Mouse (Mus musculus): ENCODE results near the gene Ifrd1. TPM values are rescaled to one million over a fixed set of nuclear protein-coding genes. Genes with fewer than 3 reads are reported as not detected.

Gene Ifrd1
- total and polyA plus RNA-seq, 2 experiments from 2014 or later, result 89.3 to 133 TPM

- H3K27me3 ChIP-seq (ENCODE audit: insufficient read depth, low read length), result no peaks in the 10 kb centered on the region
- TF ChIP-seq CTCF (IDR thresholded peaks at IDR 0.05), result no peak
- H3K9ac ChIP-seq (replicated peaks; ENCODE audit: low read length, poor library complexity, severe bottlenecking), result no peak overlapping the region
- 79% methylated on average over 2 of the region's 2 CpGs for WGBS
- no peaks in the 10 kb centered on the region for H3K4me1 ChIP-seq (ENCODE audit: insufficient read depth, low read length)
- ATAC-seq (ENCODE audit: low FRiP score) (no peak), DNase-seq (ENCODE audit: low spot score) (no peak)
- H3K36me3 ChIP-seq (ENCODE audit: insufficient read depth, low read length), result no peaks in the 10 kb centered on the region
- no peak overlapping the region for H3K4me2 ChIP-seq (ENCODE audit: low read depth, low read length, poor library complexity, severe bottlenecking)
- H3K27ac ChIP-seq (ENCODE audit: low read depth, low read length), result no peak overlapping the region
- no peaks in the 10 kb centered on the region for H3K9me3 ChIP-seq (ENCODE audit: low read length)
- no peak overlapping the region for H3K4me3 ChIP-seq (ENCODE audit: low read depth, low read length)
These were observed 87.5 kb downstream of the Ifrd1 start for GRCm38 (mm10) chr12:40160777-40161176.

GRCm38 (mm10) chr12:40154188-40154587 lies 94.1 kb downstream of the Ifrd1 start:
- 95% methylated on average over 6 of the region's 6 CpGs for WGBS
- H3K4me3 ChIP-seq (ENCODE audit: low read depth, low read length), result no peak overlapping the region

GRCm38 (mm10) chr12:40152353-40153069 lies 95.8 kb downstream of the Ifrd1 start:
- Histone ChIP-seq H3K27ac (ENCODE audit: low read depth, low read length) (no peak overlapping the region), H3K36me3 (ENCODE audit: insufficient read depth, low read length) (no peaks in the 10 kb centered on the region), H3K4me1 (ENCODE audit: insufficient read depth, low read length) (no peaks in the 10 kb centered on the region), H3K4me2 (ENCODE audit: low read depth, low read length, poor library complexity, severe bottlenecking) (no peak overlapping the region), H3K9me3 (ENCODE audit: low read length) (no peaks in the 10 kb centered on the region), H3K9ac (replicated peaks; ENCODE audit: low read length, poor library complexity, severe bottlenecking) (no peak overlapping the region), H3K4me3 (ENCODE audit: low read depth, low read length) (no peak overlapping the region), H3K27me3 (ENCODE audit: insufficient read depth, low read length) (no peaks in the 10 kb centered on the region)
- TF ChIP-seq CTCF (IDR thresholded peaks at IDR 0.05), result no peak
- 88% methylated on average over 8 of the region's 8 CpGs for WGBS
- ATAC-seq (ENCODE audit: low FRiP score) (no peak), DNase-seq (ENCODE audit: low spot score) (no peak)

More at GRCm38 (mm10) chr12:40154188-40154587, 94.1 kb downstream of the Ifrd1 start:
- Histone ChIP-seq H3K9ac (replicated peaks; ENCODE audit: low read length, poor library complexity, severe bottlenecking) (no peak overlapping the region), H3K4me1 (ENCODE audit: insufficient read depth, low read length) (no peaks in the 10 kb centered on the region), H3K9me3 (ENCODE audit: low read length) (no peaks in the 10 kb centered on the region), H3K4me2 (ENCODE audit: low read depth, low read length, poor library complexity, severe bottlenecking) (no peak overlapping the region), H3K36me3 (ENCODE audit: insufficient read depth, low read length) (no peaks in the 10 kb centered on the region), H3K27me3 (ENCODE audit: insufficient read depth, low read length) (no peaks in the 10 kb centered on the region), H3K27ac (ENCODE audit: low read depth, low read length) (no peak overlapping the region)
- TF ChIP-seq CTCF (IDR thresholded peaks at IDR 0.05), result no peak
- DNase-seq (ENCODE audit: low spot score) (no peak), ATAC-seq (ENCODE audit: low FRiP score) (no peak)

MicroRNAs encoded within 50 kb of the gene (microRNA counts, 519-probe panel; counts per million panel counts)
- microRNA mmu-miR-1938, result 528 counts per million, percentile 58 among the panel's probes with 10 or more counts

Small RNA genes lying within 50 kb of the gene (microRNA-seq; reads per million reads assigned to microRNA genes)
- not detected for gene Mir1938 (ENCODE audit: borderline number of aligned reads)

Other genes with a start within 250 kb of the Ifrd1 start
- 67.4 and 94.0 TPM in 2 replicates for gene Arl4a, start 210.5 kb downstream of the Ifrd1 start, total RNA-seq (2014; rRNA removed)
- gene Arl4a, start 210.5 kb downstream of the Ifrd1 start, polyA plus RNA-seq (2015; fragmentation: Nextera tagmentation; extraction: Ambion mirVana), result 117 and 129 TPM in 2 replicates
- 0.44 TPM in 1 of 2 replicates, not detected in the other for gene Scin, start 114.3 kb downstream of the Ifrd1 start, total RNA-seq (2014; rRNA removed)
- gene Scin, start 114.3 kb downstream of the Ifrd1 start, polyA plus RNA-seq (2015; fragmentation: Nextera tagmentation; extraction: Ambion mirVana), result 0.09 and 0.10 TPM in 2 replicates
- 0.19 TPM in 1 of 2 replicates, not detected in the other for gene Lsmem1, start 49.0 kb downstream of the Ifrd1 start, total RNA-seq (2014; rRNA removed)
- gene Lsmem1, start 49.0 kb downstream of the Ifrd1 start, polyA plus RNA-seq (2015; fragmentation: Nextera tagmentation; extraction: Ambion mirVana), result not detected in 2 replicates
- gene Zfp277, start 197.4 kb upstream of the Ifrd1 start, total RNA-seq (2014; rRNA removed), result 22.9 and 26.3 TPM in 2 replicates
- gene Zfp277, start 197.4 kb upstream of the Ifrd1 start, polyA plus RNA-seq (2015; fragmentation: Nextera tagmentation; extraction: Ambion mirVana), result 29.9 and 31.4 TPM in 2 replicates
- 28.6 and 38.7 TPM in 2 replicates for gene Dock4, start 197.4 kb upstream of the Ifrd1 start, total RNA-seq (2014; rRNA removed)
- gene Dock4, start 197.4 kb upstream of the Ifrd1 start, polyA plus RNA-seq (2015; fragmentation: Nextera tagmentation; extraction: Ambion mirVana), result 12.3 and 15.5 TPM in 2 replicates